Mouse (Mus musculus) cerebellum, adult 9-10 months (tissue): ENCODE measurements around the gene Letm1.

ENCODE experiments used
- DNase-seq: peaks from one replicate; pipeline ENCODE4 v3.0.0; 2022

Gene Letm1

GRCm38 (mm10) chr5:33737903-33738321 is 44.7 kb downstream of the Letm1 start:
- DNase-seq = peak; percentile 55

- no peak for DNase-seq
These were observed 46.4 kb downstream of the Letm1 start for GRCm38 (mm10) chr5:33736230-33736629.

GRCm38 (mm10) chr5:33735412-33736092 is 47.1 kb downstream of the Letm1 start:
- no peak for DNase-seq

DNA sequence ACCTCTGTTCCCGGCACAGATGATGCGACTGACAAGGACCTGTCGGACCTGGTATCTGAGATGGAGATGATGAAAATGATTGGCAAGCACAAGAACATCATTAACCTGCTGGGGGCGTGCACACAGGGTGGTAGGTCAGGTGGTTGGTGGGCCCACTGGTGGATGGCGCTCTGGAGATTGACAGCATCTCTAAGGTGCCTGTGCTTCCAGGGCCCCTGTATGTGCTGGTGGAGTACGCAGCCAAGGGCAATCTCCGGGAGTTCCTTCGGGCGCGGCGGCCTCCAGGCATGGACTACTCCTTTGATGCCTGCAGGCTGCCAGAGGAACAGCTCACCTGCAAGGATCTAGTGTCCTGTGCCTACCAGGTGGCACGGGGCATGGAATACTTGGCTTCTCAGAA is 48.8 kb downstream of the Letm1 start:
- no peak for DNase-seq

DNA sequence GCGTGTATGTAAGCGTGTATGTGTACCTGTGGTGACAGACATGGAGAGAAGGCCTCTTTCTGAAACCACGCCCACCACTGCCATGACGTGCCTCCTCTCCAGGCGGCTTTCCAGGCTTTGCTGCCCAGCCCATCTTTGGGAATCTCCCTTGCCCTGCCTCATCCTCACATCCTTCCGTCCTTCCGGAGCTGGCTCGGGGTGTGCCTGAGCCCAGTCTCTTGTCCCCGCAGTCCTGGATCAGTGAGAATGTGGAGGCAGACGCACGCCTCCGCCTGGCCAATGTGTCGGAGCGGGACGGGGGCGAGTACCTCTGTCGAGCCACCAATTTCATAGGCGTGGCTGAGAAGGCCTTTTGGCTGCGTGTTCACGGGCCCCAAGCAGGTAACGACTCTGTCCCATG is 51.6 kb downstream of the Letm1 start:
- no peak for DNase-seq

GRCm38 (mm10) chr5:33730516-33730915 is 52.1 kb downstream of the Letm1 start:
- DNase-seq = no peak

GRCm38 (mm10) chr5:33728841-33729240 is 53.8 kb downstream of the Letm1 start:
- DNase-seq = no peak

- no peak for DNase-seq
These were observed 55.7 kb downstream of the Letm1 start for GRCm38 (mm10) chr5:33726891-33727290.

DNA sequence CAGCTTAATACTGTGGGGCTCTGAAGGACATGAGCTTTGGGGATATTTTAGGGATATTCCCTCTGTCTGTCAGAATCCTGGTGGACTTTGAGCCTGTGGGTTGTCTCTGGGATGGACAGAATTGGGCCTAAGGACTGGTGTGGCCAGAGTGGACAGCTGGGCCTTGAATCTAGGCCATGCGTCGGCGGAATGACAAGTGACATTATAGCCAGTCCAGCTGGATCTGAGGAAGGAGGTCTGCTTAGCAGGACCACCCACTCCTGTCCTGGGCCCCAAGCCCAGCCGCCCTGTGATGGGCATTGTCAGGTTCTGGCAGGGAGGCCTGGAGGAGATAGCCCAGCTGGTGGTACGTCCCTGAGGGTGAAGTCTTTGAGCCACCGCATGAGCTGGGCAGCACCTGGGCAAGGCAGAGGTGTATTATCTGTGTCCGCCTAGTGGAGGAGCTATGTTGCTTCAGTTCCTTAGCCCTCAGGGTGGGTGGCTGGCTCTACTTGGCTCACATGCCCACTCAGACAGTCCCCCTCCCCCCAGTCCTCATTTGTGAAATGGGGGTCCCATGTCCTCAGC is 56.5 kb downstream of the Letm1 start:
- DNase-seq = peak; percentile 30

- DNase-seq = no peak
These were observed 58.8 kb downstream of the Letm1 start for GRCm38 (mm10) chr5:33723641-33724465.

DNA sequence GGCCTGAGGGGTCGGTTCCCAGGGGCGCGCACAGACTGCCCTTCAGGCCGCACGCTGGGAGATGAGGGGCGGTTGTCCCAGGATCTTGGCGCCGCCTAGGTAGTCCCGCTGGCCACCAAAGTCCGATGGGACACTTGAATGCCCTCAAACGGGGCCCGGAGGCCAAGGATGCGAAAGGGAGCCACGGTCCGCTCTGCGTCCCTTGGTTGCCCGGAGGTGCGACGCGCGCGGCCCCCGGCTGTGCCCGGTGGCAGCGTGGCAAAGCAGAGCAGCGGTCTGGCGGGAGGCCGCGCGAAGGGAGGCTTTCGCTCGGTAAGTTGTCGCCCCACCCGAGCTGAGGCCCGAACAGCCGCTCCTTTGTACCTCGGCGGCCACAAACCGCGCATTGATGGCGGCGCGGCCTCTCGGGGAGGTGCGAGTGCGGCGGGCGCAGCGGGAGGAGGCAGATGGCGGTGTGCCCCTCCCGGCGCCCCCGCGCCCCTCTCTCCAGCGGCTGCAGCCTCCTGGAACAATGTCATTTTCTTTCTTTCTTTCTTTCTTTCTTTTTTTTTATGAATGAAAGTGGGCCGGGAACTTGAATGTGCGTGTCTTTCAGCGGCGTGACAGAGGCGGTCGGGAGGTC is 59.5 kb downstream of the Letm1 start:
- DNase-seq = no peak

GRCm38 (mm10) chr5:33722266-33723018 is 60.2 kb downstream of the Letm1 start:
- DNase-seq = no peak

DNA sequence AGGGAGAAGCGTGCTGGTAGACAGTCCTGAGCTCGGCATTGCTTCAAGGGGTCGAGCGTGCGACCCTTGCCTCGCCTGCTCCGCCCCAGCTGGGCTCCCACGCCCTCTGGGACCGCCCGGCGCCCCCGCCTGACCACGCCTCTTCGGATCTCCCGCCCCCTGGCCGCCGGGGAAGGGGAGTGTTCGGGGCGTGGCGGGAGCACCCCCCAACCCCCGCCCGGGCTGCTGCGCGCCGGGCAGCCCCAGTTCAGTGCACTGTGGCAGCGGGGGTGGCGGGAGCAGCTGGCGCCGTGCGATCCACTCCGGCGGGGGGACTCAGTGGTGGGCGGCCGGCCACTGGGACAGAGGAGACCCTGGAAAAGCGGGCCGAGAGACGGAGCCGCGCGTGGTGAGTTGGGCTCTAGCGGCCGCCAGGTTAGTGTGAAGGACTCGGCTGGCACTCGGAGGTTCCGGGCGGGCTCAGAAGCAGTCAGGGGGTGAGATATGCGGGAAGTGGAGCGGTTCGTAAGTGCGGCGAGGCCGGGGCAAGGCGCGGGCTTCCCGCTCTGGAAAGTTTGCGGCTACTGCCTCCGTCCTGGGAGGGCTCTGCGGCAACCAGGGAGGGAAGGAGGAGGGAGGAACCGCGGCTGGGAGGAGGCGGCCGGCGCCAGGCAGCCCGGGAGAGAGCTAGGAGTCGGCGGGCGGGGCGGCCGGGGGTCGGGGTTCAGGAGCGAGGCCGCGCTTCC is 60.9 kb downstream of the Letm1 start, which contains the start of gene Fgfr3:
Fgfr3 (plus strand) TSS at position 134 of the 725 bp plus-strand sequence.
- no peak for DNase-seq

GRCm38 (mm10) chr5:33720852-33721490 is 61.6 kb downstream of the Letm1 start:
- no peak for DNase-seq

GRCm38 (mm10) chr5:33718460-33718859 is 64.2 kb downstream of the Letm1 start:
- DNase-seq = no peak

- no peak for DNase-seq
These were observed 66.2 kb downstream of the Letm1 start for GRCm38 (mm10) chr5:33716467-33716866.

DNA sequence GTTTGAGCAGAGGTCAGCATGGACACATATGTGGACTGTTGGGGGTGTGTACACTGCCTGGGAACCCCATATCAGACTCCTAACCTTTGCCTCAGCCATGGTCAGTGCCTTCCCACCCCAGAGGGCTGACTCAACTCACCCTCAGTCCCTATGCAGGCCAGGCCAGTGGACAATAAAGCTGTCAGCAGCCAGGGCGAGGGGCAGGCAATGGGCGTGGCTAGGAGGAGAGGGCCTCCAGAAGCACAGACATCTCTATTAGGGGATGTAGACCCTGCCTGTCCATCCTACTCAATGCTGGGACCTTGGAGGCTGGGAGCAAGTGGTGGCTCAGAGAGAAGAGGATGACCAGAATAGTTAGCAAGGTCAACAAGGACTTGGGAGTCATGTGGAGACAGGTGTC is 67.4 kb downstream of the Letm1 start:
- no peak for DNase-seq

DNA sequence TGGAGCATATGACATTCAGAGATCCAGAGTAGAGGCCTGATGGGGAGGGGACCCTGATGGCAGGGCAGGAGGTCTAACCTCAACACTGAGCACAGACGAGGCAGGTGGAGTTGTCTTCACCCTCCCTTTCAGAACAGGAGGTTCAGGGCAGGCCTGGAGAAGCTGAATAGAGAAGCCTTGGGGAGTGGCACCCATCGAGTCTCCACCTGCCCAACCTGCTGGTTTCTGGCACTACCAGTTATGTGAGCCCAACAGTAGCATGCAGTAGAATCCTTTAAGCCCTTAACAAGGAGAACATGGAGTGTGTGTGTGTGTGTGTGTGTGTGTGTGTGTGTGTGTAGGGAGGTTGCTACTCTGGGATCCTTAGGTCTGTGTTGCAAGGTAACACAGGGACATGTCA is 70.1 kb downstream of the Letm1 start:
- no peak for DNase-seq

- no peak for DNase-seq
These were observed 73.6 kb downstream of the Letm1 start for GRCm38 (mm10) chr5:33709037-33709436.

DNA sequence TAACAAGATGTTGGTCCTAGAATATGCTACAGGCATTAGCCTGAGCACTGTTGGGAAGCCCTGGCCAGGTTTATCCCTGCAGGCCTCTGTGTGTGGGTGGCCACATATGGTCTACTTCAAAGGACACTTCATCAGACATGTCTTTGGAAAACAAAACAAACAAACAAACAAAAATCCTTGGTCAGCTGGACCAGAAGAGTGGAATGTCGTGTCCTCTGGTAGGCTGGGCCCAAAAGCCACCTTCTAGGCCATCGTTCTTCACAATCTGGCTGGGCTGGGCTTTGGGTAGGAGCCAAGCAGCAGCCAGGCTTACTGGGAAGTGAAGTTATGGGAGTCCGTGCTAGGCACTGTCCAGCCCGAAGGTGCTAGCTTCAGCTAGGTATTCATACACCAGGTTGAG is 75.5 kb downstream of the Letm1 start:
- DNase-seq = no peak

- no peak for DNase-seq
These were observed 76.3 kb downstream of the Letm1 start for GRCm38 (mm10) chr5:33706350-33706629.
